Mouse (Mus musculus) C2C12 (cell line): ENCODE results near the gene Pglyrp1. TPM values are rescaled to one million over a fixed set of nuclear protein-coding genes. Genes with fewer than 3 reads are reported as not detected.

ENCODE experiments used
- H3K27me3 ChIP-seq: one replicate; pipeline ENCODE4 v1.6.1; 2011; ENCODE audit not compliant: control insufficient read depth, insufficient read depth, insufficient read length
- H3K36me3 ChIP-seq: one replicate; pipeline ENCODE4 v1.6.1; 2011; ENCODE audit not compliant: control insufficient read depth, insufficient read depth
- H3K4me3 ChIP-seq: one replicate; pipeline ENCODE4 v1.5.1; 2011; ENCODE audit warnings: mild to moderate bottlenecking, control low read depth; ENCODE audit not compliant: poor library complexity, insufficient read depth, severe bottlenecking
- H3K79me2 ChIP-seq: one replicate; pipeline ENCODE4 v1.6.1; 2011; ENCODE audit not compliant: control insufficient read depth, insufficient read depth
- H3K79me3 ChIP-seq: one replicate; pipeline ENCODE4 v1.6.1; 2011; ENCODE audit warnings: low read depth, control low read depth
- H3ac ChIP-seq: one replicate; pipeline ENCODE3; 2011; ENCODE audit warnings: low read depth; ENCODE audit not compliant: control insufficient read depth, insufficient read length
- CEBPB ChIP-seq: IDR thresholded peaks from one replicate; pipeline ENCODE4 v1.6.1; 2011; ENCODE audit warnings: low read depth, mild to moderate bottlenecking, control low read depth, moderate library complexity
- CTCF ChIP-seq: IDR thresholded peaks from one replicate; pipeline ENCODE4 v1.5.1; 2011; ENCODE audit not compliant: control insufficient read depth, insufficient read depth, insufficient read length
- FOSL1 ChIP-seq: IDR thresholded peaks from one replicate; pipeline ENCODE4 v1.8.0; 2011; ENCODE audit warnings: mild to moderate bottlenecking, low read length; ENCODE audit not compliant: poor library complexity, insufficient read depth, severe bottlenecking
- MAX ChIP-seq: IDR thresholded peaks from one replicate; pipeline ENCODE4 v1.6.1; 2011; ENCODE audit warnings: mild to moderate bottlenecking, control low read depth
- MYOD1 ChIP-seq: IDR thresholded peaks from one replicate; pipeline ENCODE4 v1.6.1; 2011; ENCODE audit warnings: low read depth; ENCODE audit not compliant: control insufficient read depth, insufficient read length
- MYOG ChIP-seq: IDR thresholded peaks from one replicate; pipeline ENCODE4 v1.6.1; 2011; ENCODE audit not compliant: control insufficient read depth, insufficient read length; ENCODE audit errors: extremely low read depth
- USF1 ChIP-seq: IDR thresholded peaks from one replicate; pipeline ENCODE4 v1.6.1; 2011; ENCODE audit warnings: low read depth, mild to moderate bottlenecking, control low read depth, moderate library complexity
- polyA plus RNA-seq: library from polyadenylated mRNA; unstranded; fragments of >200 nt; fragmentation: generic; extraction: Trizol; gene quantifications from one replicate; pipeline ENCODE4 v1.2.1, GENCODE M21; 2012; ENCODE audit warnings: missing spikeins

Gene Pglyrp1
- polyA plus RNA-seq, 1 experiment = 0.05 TPM

- H3K27me3 ChIP-seq = no peaks in the 10 kb centered on the region
- H3K4me3 ChIP-seq = no peak overlapping the region
- no peaks in the 10 kb centered on the region for H3K79me2 ChIP-seq
- no peaks in the 10 kb centered on the region for H3K79me3 ChIP-seq
- no peak overlapping the region for H3ac ChIP-seq
- TF ChIP-seq MYOG (no peak), CEBPB (no peak), MYOD1 (no peak), MAX (no peak), USF1 (no peak), FOSL1 (no peak), CTCF (no peak)
- no peaks in the 10 kb centered on the region for H3K36me3 ChIP-seq
Observed at GRCm38 (mm10) chr7:18890848-18891247, 19.7 kb downstream of the Pglyrp1 start.

- Histone ChIP-seq H3K36me3 (no peaks in the 10 kb centered on the region), H3K79me3 (no peaks in the 10 kb centered on the region), H3K4me3 (no peak overlapping the region), H3K79me2 (no peaks in the 10 kb centered on the region), H3ac (peak overlapping the region; percentile 31), H3K27me3 (no peaks in the 10 kb centered on the region)
- TF ChIP-seq FOSL1 (no peak), CTCF (peak; percentile 66)
Observed at GRCm38 (mm10) chr7:18891872-18892599, 20.9 kb downstream of the Pglyrp1 start.

DNA sequence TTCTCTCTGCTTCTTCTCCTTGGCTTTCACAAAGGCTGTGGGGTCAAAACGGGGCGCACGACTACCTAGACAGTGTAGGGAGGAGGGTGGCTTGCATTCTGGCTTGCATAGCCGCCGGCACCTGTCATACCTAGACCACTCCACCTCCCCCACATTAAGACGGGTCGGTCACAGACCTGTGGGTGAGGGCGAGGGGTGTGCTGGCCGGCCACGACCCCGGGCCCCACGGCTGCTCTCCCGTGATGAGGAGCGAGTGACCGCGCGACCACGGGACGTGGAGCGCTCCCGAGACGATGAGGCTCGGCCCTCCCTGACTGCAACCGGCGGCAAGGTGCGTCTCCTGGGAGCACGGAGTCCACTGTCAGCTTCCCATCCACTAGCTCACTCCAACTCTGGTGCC lies 21.9 kb downstream of the Pglyrp1 start:
- H3K4me3 ChIP-seq = no peak overlapping the region
- no peaks in the 10 kb centered on the region for H3K36me3 ChIP-seq
- H3K79me3 ChIP-seq = no peaks in the 10 kb centered on the region
- H3K79me2 ChIP-seq = no peaks in the 10 kb centered on the region
- TF ChIP-seq FOSL1 (no peak), CEBPB (no peak), MYOD1 (no peak), USF1 (no peak), CTCF (no peak), MAX (no peak), MYOG (no peak)
- H3K27me3 ChIP-seq = no peaks in the 10 kb centered on the region
- H3ac ChIP-seq = no peak overlapping the region

GRCm38 (mm10) chr7:18893651-18894430 lies 22.7 kb downstream of the Pglyrp1 start:
- H3K4me3 ChIP-seq = no peak overlapping the region
- H3ac ChIP-seq = no peak overlapping the region
- no peaks in the 10 kb centered on the region for H3K27me3 ChIP-seq
- no peaks in the 10 kb centered on the region for H3K79me3 ChIP-seq
- TF ChIP-seq CEBPB = no peak
- TF ChIP-seq FOSL1 = no peak
- no peak for TF ChIP-seq MAX
- no peak for TF ChIP-seq CTCF
- TF ChIP-seq MYOG = no peak
- no peak for TF ChIP-seq MYOD1
- no peak for TF ChIP-seq USF1
- no peaks in the 10 kb centered on the region for H3K79me2 ChIP-seq
- no peaks in the 10 kb centered on the region for H3K36me3 ChIP-seq

DNA sequence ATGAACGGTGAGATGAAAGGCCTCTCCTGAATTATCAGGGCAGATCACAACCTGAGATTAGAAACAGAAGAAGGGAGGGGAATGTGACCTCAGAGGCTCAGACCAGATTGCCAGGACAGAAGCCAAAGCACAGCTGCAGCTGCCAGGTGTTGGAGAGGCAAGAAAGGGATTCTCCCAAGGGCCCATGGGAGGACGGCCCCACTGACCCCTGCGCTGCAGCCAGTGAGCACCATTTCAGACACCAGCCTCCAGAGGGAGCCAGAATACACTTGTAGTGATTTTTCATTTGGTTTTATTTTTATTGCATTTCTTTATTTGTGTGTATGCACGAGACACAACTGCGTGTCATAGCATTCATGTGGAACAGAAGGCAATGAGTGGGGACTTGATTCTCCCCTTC lies 25.4 kb downstream of the Pglyrp1 start:
- TF ChIP-seq CTCF = peak; percentile 33
- TF ChIP-seq MYOG = no peak
- H3K79me2 ChIP-seq = no peaks in the 10 kb centered on the region
- no peaks in the 10 kb centered on the region for H3K36me3 ChIP-seq
- H3K4me3 ChIP-seq = no peak overlapping the region
- H3K27me3 ChIP-seq = no peaks in the 10 kb centered on the region
- no peak overlapping the region for H3ac ChIP-seq
- H3K79me3 ChIP-seq = no peaks in the 10 kb centered on the region

GRCm38 (mm10) chr7:18900513-18900912 lies 29.4 kb downstream of the Pglyrp1 start:
- H3K79me2 ChIP-seq = no peaks in the 10 kb centered on the region
- H3K4me3 ChIP-seq = no peak overlapping the region
- H3ac ChIP-seq = no peak overlapping the region
- TF ChIP-seq MAX = no peak
- no peak for TF ChIP-seq USF1
- no peak for TF ChIP-seq FOSL1
- no peak for TF ChIP-seq MYOG
- no peak for TF ChIP-seq CTCF
- no peak for TF ChIP-seq CEBPB
- no peak for TF ChIP-seq MYOD1
- no peaks in the 10 kb centered on the region for H3K27me3 ChIP-seq
- H3K36me3 ChIP-seq = no peaks in the 10 kb centered on the region
- no peaks in the 10 kb centered on the region for H3K79me3 ChIP-seq
